Mouse (Mus musculus) lung, embryonic 15.5 days (tissue): ENCODE results near the gene Wdr62. TPM values are rescaled to one million over a fixed set of nuclear protein-coding genes. Genes with fewer than 3 reads are reported as not detected.

Experiments used
- ATAC-seq: fragments of 200-750 bp; cut with Nextera tagmentation; 2 replicates; pipeline ENCODE4 v1.8.0; 2017; ENCODE audit warnings: moderate number of reproducible peaks, borderline replicate concordance; ENCODE audit not compliant: low FRiP score, low TSS enrichment; ENCODE audit errors: extremely low read depth
- H3K27ac ChIP-seq: fragments of 300-500 bp; sonication (generic); 2 replicates; pipeline ENCODE4 v1.5.1; 2015; ENCODE audit warnings: moderate library complexity, mild to moderate bottlenecking, inconsistent platforms
- H3K27me3 ChIP-seq: fragments of 300-500 bp; sonication (generic); 2 replicates; pipeline ENCODE4 v1.6.1; 2015; ENCODE audit warnings: inconsistent platforms
- H3K36me3 ChIP-seq: fragments of 300-500 bp; sonication (generic); 2 replicates; pipeline ENCODE4 v1.6.1; 2015; ENCODE audit warnings: inconsistent platforms
- H3K4me1 ChIP-seq: fragments of 300-500 bp; sonication (generic); 2 replicates; pipeline ENCODE4 v1.6.1; 2015; ENCODE audit warnings: inconsistent platforms
- H3K4me2 ChIP-seq: fragments of 300-500 bp; sonication (generic); 2 replicates; pipeline ENCODE4 v1.6.1; 2015; ENCODE audit warnings: inconsistent platforms, mild to moderate bottlenecking, moderate library complexity
- H3K4me3 ChIP-seq: fragments of 300-500 bp; sonication (generic); 2 replicates; pipeline ENCODE4 v1.5.1; 2015; ENCODE audit warnings: mild to moderate bottlenecking, inconsistent platforms
- H3K9ac ChIP-seq: fragments of 300-500 bp; sonication (generic); 2 replicates; pipeline ENCODE4 v1.6.1; 2015; ENCODE audit warnings: inconsistent platforms
- H3K9me3 ChIP-seq: fragments of 300-500 bp; sonication (generic); 2 replicates; pipeline ENCODE4 v1.6.1; 2016; ENCODE audit warnings: inconsistent platforms
- WGBS: fragments of 180-500 bp; shearing (Covaris S2); methylation state at CpG from one replicate; pipeline ENCODE4 v1.1.7; 2015; 5-methylcytosine and 5-hydroxymethylcytosine counted together
- polyA plus RNA-seq: library from polyadenylated mRNA; unstranded; fragments of >200 nt; fragmentation: Nextera tagmentation; extraction: Ambion mirVana; gene quantifications from 2 replicates; pipeline ENCODE4 v1.2.1, GENCODE M21; 2015

The Wdr62 gene
- polyA plus RNA-seq, 1 experiment from 2014 or later, result 11.5 TPM

DNA sequence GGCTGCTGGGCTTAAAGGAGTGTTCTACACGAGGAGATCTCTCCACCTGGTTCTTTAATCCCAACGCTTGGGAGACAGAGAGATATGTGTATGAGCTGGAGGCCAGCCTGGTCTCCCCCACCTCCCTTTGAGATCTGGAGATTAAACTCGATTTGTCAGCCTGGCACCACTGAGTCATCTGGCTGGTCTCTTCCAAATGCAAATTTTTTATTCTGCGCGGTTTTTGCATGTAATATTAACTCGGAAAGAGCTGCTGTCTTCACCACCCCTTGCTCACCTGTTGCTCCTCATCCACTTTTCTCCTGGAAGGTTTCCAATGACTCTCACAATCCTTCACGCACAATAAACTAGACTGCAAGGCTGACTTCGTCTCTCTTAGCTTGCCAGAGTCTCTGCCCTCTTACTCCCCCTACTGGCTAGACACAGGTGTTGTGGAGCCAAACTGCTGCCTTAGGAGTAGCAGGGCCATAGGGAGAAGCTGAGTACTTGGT is 81.7 kb downstream of the Wdr62 start, which contains the start of gene Capns1:
TSS of gene Capns1 (minus strand) at position 331 of the 491 bp plus-strand sequence.
- H3K4me1 ChIP-seq, result peaks cover 19% of the 10 kb centered on the region
- H3K9me3 ChIP-seq, result no peaks in the 10 kb centered on the region
- H3K4me2 ChIP-seq, result peak within 1 kb of the TSS; percentile 27
- ATAC-seq, result 0 out of 2 replicates have a peak, but pooled peaks have one; percentile 44
- peak within 1 kb of the TSS; percentile 50; the same call in 1 of the 2 replicates for H3K27ac ChIP-seq
- H3K4me3 ChIP-seq, result peak within 1 kb of the TSS; percentile 15; the same call in 1 of the 2 replicates
- H3K36me3 ChIP-seq, result no peaks in the 10 kb centered on the region
- no peak within 1 kb of the TSS for H3K9ac ChIP-seq
- no peaks in the 10 kb centered on the region for H3K27me3 ChIP-seq
- WGBS, result 6% methylated on average over 8 of the region's 8 CpGs

- Histone ChIP-seq H3K4me1 (peaks cover 27% of the 10 kb centered on the region), H3K9me3 (no peaks in the 10 kb centered on the region), H3K36me3 (no peaks in the 10 kb centered on the region), H3K27ac (peak overlapping the region; percentile 50; the same call in 1 of the 2 replicates), H3K4me2 (no peak overlapping the region), H3K9ac (no peak overlapping the region), H3K4me3 (no peak overlapping the region), H3K27me3 (no peaks in the 10 kb centered on the region)
- no peak for ATAC-seq
- 40% methylated on average over 5 of the region's 5 CpGs for WGBS
These were observed 82.6 kb downstream of the Wdr62 start for GRCm38 (mm10) chr7:30197592-30198129.

DNA sequence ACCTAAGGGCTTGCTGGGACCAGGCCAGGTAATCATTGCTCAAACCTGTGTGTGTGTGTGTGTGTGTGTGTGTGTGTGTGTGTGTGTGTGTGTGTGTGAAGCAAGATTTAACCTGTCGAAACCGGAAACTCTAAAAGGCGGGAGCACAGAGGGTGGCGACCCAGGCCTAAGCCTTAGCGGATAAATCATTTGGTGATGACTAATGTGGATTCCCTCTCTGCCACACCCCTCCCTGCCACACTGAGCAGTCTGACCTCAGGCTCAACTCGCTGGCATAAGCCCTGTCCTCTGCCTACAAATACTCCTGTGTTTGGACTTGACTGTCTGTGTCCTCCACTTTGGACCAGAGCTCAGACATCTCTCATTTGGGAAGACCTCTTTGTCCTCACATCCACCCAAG is 84.0 kb downstream of the Wdr62 start:
- Histone ChIP-seq H3K9ac (no peak overlapping the region), H3K4me1 (peaks cover 30% of the 10 kb centered on the region), H3K27ac (no peak overlapping the region), H3K4me2 (no peak overlapping the region), H3K27me3 (no peaks in the 10 kb centered on the region), H3K4me3 (no peak overlapping the region), H3K9me3 (no peaks in the 10 kb centered on the region), H3K36me3 (peaks cover 15% of the 10 kb centered on the region)
- no peak for ATAC-seq
- 42% methylated on average over 6 of the region's 6 CpGs for WGBS

- Histone ChIP-seq H3K27ac (no peak overlapping the region), H3K4me1 (peaks cover 30% of the 10 kb centered on the region), H3K36me3 (peaks cover 20% of the 10 kb centered on the region), H3K9ac (0 out of 2 replicates have a peak overlapping the region, but pooled peaks have one; percentile 86), H3K9me3 (no peaks in the 10 kb centered on the region), H3K4me2 (peak overlapping the region; percentile 86), H3K4me3 (peak overlapping the region; percentile 84), H3K27me3 (no peaks in the 10 kb centered on the region)
- no peak for ATAC-seq
- 60% methylated on average over 6 of the region's 6 CpGs for WGBS
These were observed 84.8 kb downstream of the Wdr62 start for GRCm38 (mm10) chr7:30195461-30195860.

DNA sequence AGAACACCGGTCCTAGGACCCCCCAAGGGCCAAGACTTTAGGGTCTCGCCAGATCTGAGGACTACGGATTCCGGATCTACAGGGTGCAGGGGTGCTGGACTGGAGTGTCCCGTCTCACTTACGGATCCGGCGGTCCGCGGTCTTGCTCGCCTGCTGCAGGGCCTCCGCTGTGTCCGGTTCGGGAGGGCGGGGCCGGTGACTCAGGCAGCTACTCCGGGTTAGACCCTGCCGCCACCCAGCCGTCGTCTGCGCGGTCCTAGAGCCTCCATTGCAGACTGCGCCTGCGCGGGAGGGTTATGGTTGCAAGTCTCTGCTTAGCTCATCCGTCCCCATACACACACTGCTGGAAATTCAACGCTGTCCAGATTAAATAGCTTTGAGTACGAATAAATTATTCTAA is 85.3 kb downstream of the Wdr62 start:
- H3K9me3 ChIP-seq, result no peaks in the 10 kb centered on the region
- peak overlapping the region; percentile 86 for H3K9ac ChIP-seq
- H3K27me3 ChIP-seq, result no peaks in the 10 kb centered on the region
- H3K27ac ChIP-seq, result peak overlapping the region; percentile 88
- peaks cover 26% of the 10 kb centered on the region for H3K36me3 ChIP-seq
- H3K4me3 ChIP-seq, result peak overlapping the region; percentile 84
- peaks cover 30% of the 10 kb centered on the region for H3K4me1 ChIP-seq
- WGBS, result under 1% methylated on average over 28 of the region's 28 CpGs
- peak overlapping the region; percentile 86 for H3K4me2 ChIP-seq
- ATAC-seq, result peak; percentile 89

- Histone ChIP-seq H3K4me3 (peak overlapping the region; percentile 84), H3K36me3 (peaks cover 28% of the 10 kb centered on the region), H3K27ac (peak overlapping the region; percentile 88), H3K9ac (peak overlapping the region; percentile 86), H3K9me3 (no peaks in the 10 kb centered on the region), H3K4me1 (peaks cover 30% of the 10 kb centered on the region), H3K4me2 (peak overlapping the region; percentile 86), H3K27me3 (no peaks in the 10 kb centered on the region)
- peak; percentile 5; the same call in 1 of the 2 replicates for ATAC-seq
- under 1% methylated on average over 26 of the region's 26 CpGs for WGBS
These were observed 86.0 kb downstream of the Wdr62 start for GRCm38 (mm10) chr7:30194101-30194831.

DNA sequence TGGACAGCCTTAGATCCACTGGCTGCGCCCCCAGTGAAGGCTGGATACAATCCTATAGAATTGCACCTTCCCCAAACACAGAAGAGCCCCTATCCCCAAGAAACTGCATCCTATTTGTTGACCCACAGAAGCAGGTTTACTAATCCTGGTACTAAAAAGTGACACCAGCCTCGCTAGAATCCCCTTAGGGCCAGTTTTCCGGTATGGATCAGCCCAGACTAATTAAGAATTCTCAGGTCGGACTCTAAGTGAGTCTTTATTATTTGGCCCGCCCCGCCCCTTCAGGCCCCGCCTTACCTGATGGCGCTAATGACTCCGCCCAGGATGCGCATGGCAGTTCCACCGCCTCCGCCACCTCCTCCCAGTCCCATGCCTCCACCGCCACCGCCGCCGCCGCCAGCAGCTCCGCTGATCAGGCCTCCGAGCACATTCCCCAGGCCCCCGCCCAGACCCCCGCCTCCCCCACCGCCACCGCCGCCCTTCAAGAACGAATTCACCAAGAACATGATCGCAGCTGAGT is 86.6 kb downstream of the Wdr62 start:
- WGBS, result under 1% methylated on average over 26 of the region's 26 CpGs
- no peaks in the 10 kb centered on the region for H3K27me3 ChIP-seq
- H3K4me1 ChIP-seq, result peaks cover 27% of the 10 kb centered on the region
- peak overlapping the region; percentile 86 for H3K4me2 ChIP-seq
- H3K36me3 ChIP-seq, result peaks cover 34% of the 10 kb centered on the region
- peak overlapping the region; percentile 86 for H3K9ac ChIP-seq
- H3K9me3 ChIP-seq, result no peaks in the 10 kb centered on the region
- peak overlapping the region; percentile 88 for H3K27ac ChIP-seq
- peak; percentile 77 for ATAC-seq
- peak overlapping the region; percentile 84 for H3K4me3 ChIP-seq

GRCm38 (mm10) chr7:30193013-30193412 is 87.2 kb downstream of the Wdr62 start:
- Histone ChIP-seq H3K27me3 (no peaks in the 10 kb centered on the region), H3K36me3 (peaks cover 40% of the 10 kb centered on the region), H3K4me1 (peaks cover 22% of the 10 kb centered on the region), H3K9me3 (no peaks in the 10 kb centered on the region), H3K4me2 (peak overlapping the region; percentile 86), H3K27ac (no peak overlapping the region), H3K9ac (peak overlapping the region; percentile 86), H3K4me3 (peak overlapping the region; percentile 84)
- peak; percentile 11; the same call in 1 of the 2 replicates for ATAC-seq
- WGBS, result 33% methylated on average over 9 of the region's 9 CpGs

- H3K4me2 ChIP-seq, result no peak overlapping the region
- no peak overlapping the region for H3K9ac ChIP-seq
- no peak overlapping the region for H3K4me3 ChIP-seq
- WGBS, result 84% methylated on average over 12 of the region's 12 CpGs
- ATAC-seq, result no peak
- no peaks in the 10 kb centered on the region for H3K9me3 ChIP-seq
- H3K36me3 ChIP-seq, result peaks cover 49% of the 10 kb centered on the region
- H3K27me3 ChIP-seq, result no peaks in the 10 kb centered on the region
- H3K27ac ChIP-seq, result no peak overlapping the region
- H3K4me1 ChIP-seq, result peaks cover 21% of the 10 kb centered on the region
These were observed 88.1 kb downstream of the Wdr62 start for GRCm38 (mm10) chr7:30192088-30192487.

Other genes starting within 250 kb of the Wdr62 start
- 3.2 and 3.5 TPM in 2 replicates for gene Zfp14, start 229.0 kb downstream of the Wdr62 start, polyA plus RNA-seq
- gene Zfp82, start 207.5 kb downstream of the Wdr62 start, polyA plus RNA-seq, result 5.3 and 7.6 TPM in 2 replicates
- 0.81 and 1.1 TPM in 2 replicates for gene Gm26920, start 190.0 kb downstream of the Wdr62 start, polyA plus RNA-seq
- 8.1 and 8.3 TPM in 2 replicates for gene Zfp566, start 189.9 kb downstream of the Wdr62 start, polyA plus RNA-seq
- gene Zfp260, start 185.6 kb downstream of the Wdr62 start, polyA plus RNA-seq, result 107 and 113 TPM in 2 replicates
- gene Zfp382, start 158.5 kb downstream of the Wdr62 start, polyA plus RNA-seq, result 12.5 and 13.5 TPM in 2 replicates
- 16.6 and 18.4 TPM in 2 replicates for gene Zfp146, start 110.7 kb downstream of the Wdr62 start, polyA plus RNA-seq
- gene Cox7a1, start 96.3 kb downstream of the Wdr62 start, polyA plus RNA-seq, result 17.7 and 18.9 TPM in 2 replicates
- 97.0 and 104 TPM in 2 replicates for gene Capns1, start 81.6 kb downstream of the Wdr62 start, polyA plus RNA-seq
- gene Polr2i, start 48.5 kb downstream of the Wdr62 start, polyA plus RNA-seq, result 148 and 156 TPM in 2 replicates
- gene Tbcb, start 48.1 kb downstream of the Wdr62 start, polyA plus RNA-seq, result 168 and 180 TPM in 2 replicates
- gene Ovol3, start 44.7 kb downstream of the Wdr62 start, polyA plus RNA-seq, result not detected in 2 replicates
- 0.50 and 0.64 TPM in 2 replicates for gene Thap8, start 325 bp downstream of the Wdr62 start, polyA plus RNA-seq
- 18.6 and 18.8 TPM in 2 replicates for gene Clip3, start 11.3 kb upstream of the Wdr62 start, polyA plus RNA-seq
- 76.6 and 78.7 TPM in 2 replicates for gene Alkbh6, start 28.3 kb upstream of the Wdr62 start, polyA plus RNA-seq
- gene Syne4, start 34.4 kb upstream of the Wdr62 start, polyA plus RNA-seq, result 25.1 and 29.5 TPM in 2 replicates
- gene E130208F15Rik, start 41.3 kb upstream of the Wdr62 start, polyA plus RNA-seq, result 1.9 TPM in 1 of 2 replicates, not detected in the other
- gene Sdhaf1, start 43.5 kb upstream of the Wdr62 start, polyA plus RNA-seq, result 18.2 and 19.5 TPM in 2 replicates
- gene Lrfn3, start 82.4 kb upstream of the Wdr62 start, polyA plus RNA-seq, result 4.2 TPM in 2 replicates
- gene Tyrobp, start 133.3 kb upstream of the Wdr62 start, polyA plus RNA-seq, result 50.8 and 56.1 TPM in 2 replicates
- 0.70 and 2.3 TPM in 2 replicates for gene Hcst, start 139.4 kb upstream of the Wdr62 start, polyA plus RNA-seq
- gene Nfkbid, start 141.3 kb upstream of the Wdr62 start, polyA plus RNA-seq, result 1.5 and 2.1 TPM in 2 replicates
- gene Aplp1, start 165.1 kb upstream of the Wdr62 start, polyA plus RNA-seq, result 23.9 and 24.4 TPM in 2 replicates
- not detected in 2 replicates for gene Kirrel2, start 177.3 kb upstream of the Wdr62 start, polyA plus RNA-seq
- 0.08 TPM in 1 of 2 replicates, not detected in the other for gene Nphs1, start 177.9 kb upstream of the Wdr62 start, polyA plus RNA-seq
- gene Prodh2, start 213.2 kb upstream of the Wdr62 start, polyA plus RNA-seq, result 0.25 and 0.44 TPM in 2 replicates